Mouse (Mus musculus): Measurements from ENCODE around the gene Vcl. TPM values are rescaled to one million over a fixed set of nuclear protein-coding genes. Genes with fewer than 3 reads are reported as not detected.

Gene Vcl
- total and polyA plus RNA-seq, 3 experiments: 2.1 to 4.6 (median 4.5) TPM

DNA sequence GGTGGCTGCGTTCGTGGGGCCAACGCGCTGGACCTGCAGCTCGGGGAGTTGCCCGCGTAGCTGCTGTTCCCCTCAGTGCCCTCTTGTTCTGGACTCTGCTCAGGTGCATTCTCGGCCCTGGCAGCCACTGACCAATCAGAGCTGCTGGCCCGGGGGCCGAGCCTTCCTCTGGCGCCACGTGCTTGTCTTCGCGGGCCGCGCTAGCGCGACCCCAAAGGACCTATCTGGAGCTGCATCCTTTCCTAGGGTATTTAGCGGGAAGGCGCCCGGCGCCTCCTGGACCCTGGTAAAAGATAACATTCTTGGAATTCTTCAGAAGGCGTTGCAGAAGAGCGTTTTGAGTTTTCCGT is 123.6 kb downstream of the Vcl start:
- peak overlapping the region; percentile 78 to 99 (median 96) for H3K4me3 ChIP-seq (replicated peaks in 1 of 3; ENCODE audit: low read depth in 2 of 3, low read length in 2 of 3, poor library complexity in 1 of 3)
- H3K79me2 ChIP-seq (replicated peaks; ENCODE audit: control insufficient read depth, extremely low read depth, insufficient read depth, poor library complexity, severe bottlenecking): peaks cover 21% of the 10 kb centered on the region
- DNase-seq (ENCODE audit: extremely low read depth): peak; percentile 72
- H3K9me3 ChIP-seq (replicated peaks; ENCODE audit: low read length): no peaks in the 10 kb centered on the region
- in situ Hi-C loops (cut with MboI; ENCODE audit: low pct_ligation_motif_present, low pct_unique_long_range_greater_than_20kb, low sequenced_read_pairs) (no loop called here), dilution Hi-C loops (cut with MboI; ENCODE audit: extremely low pct_ligation_motif_present, extremely low pct_unique_long_range_greater_than_20kb, low sequenced_read_pairs) (no loop called here)
- H3K9ac ChIP-seq (ENCODE audit: insufficient read depth, low read depth): peak overlapping the region; percentile 57
- H3K27ac ChIP-seq (ENCODE audit: insufficient read depth, low read depth): peak overlapping the region; percentile 76
- H3K4me1 ChIP-seq (ENCODE audit: control insufficient read depth in 1 of 2, insufficient read depth in 2 of 2): peaks cover 0 to 35% of the 10 kb centered on the region in 2 experiments; a peak in 2 of 4 replicates
- no peaks in the 10 kb centered on the region for H3K27me3 ChIP-seq (replicated peaks)
- TF ChIP-seq SIN3A (IDR thresholded peaks at IDR 0.05; ENCODE audit: low read length) (peak; percentile 84), MYC (IDR thresholded peaks at IDR 0.05; ENCODE audit: low read depth, low read length) (peak; percentile 97), JUND (conservative IDR thresholded peaks at IDR 0.05; ENCODE audit: low read depth, low read length) (no peak), RCOR1 (conservative IDR thresholded peaks at IDR 0.05; ENCODE audit: low read depth, low read length) (no peak), POLR2A (IDR thresholded peaks at IDR 0.05; ENCODE audit: low read depth, low read length) (peak; percentile 50), NRF1 (IDR thresholded peaks at IDR 0.05; ENCODE audit: low read depth, low read length) (no peak), MAFK (IDR thresholded peaks at IDR 0.05; ENCODE audit: insufficient replicate concordance, low read length) (no peak), E2F4 (IDR thresholded peaks at IDR 0.05; ENCODE audit: insufficient replicate concordance, low read depth, low read length) (peak; percentile 66; the same call in 1 of the 2 replicates), CHD1 (IDR thresholded peaks at IDR 0.05; ENCODE audit: low read depth, low read length) (0 out of 2 replicates have a peak, but pooled peaks have one; percentile 58), MAX (IDR thresholded peaks at IDR 0.05; ENCODE audit: low read length) (peak; percentile 99), BHLHE40 (IDR thresholded peaks at IDR 0.05; ENCODE audit: low read depth, low read length) (peak; percentile 73), MXI1 (IDR thresholded peaks at IDR 0.05; ENCODE audit: low read depth, low read length) (peak; percentile 97), ELF1 (IDR thresholded peaks at IDR 0.05; ENCODE audit: low read depth, low read length) (0 out of 2 replicates have a peak, but pooled peaks have one; percentile 19), CTCF (conservative IDR thresholded peaks at IDR 0.05 in 1 of 2, IDR thresholded peaks at IDR 0.05 in 1 of 2; ENCODE audit: low read depth in 2 of 2, low read length in 2 of 2) (peak in 1 of 2 experiments; percentile 36; a peak in 2 of 4 replicates), EP300 (IDR thresholded peaks at IDR 0.05; ENCODE audit: low read length) (no peak), USF1 (IDR thresholded peaks at IDR 0.05; ENCODE audit: low read depth, low read length) (peak; percentile 54), MAZ (IDR thresholded peaks at IDR 0.05; ENCODE audit: low read depth, low read length) (no peak; the same call in 1 of the 2 replicates)
- peaks cover 0 to 20% of the 10 kb centered on the region in 2 experiments for H3K36me3 ChIP-seq (replicated peaks in 1 of 2; ENCODE audit: control insufficient read depth in 1 of 2, insufficient read depth in 1 of 2, low read length in 1 of 2)
- peak overlapping the region; percentile 98 for H3K4me2 ChIP-seq (ENCODE audit: insufficient read depth, low read depth, poor library complexity, severe bottlenecking)

- H3K36me3 ChIP-seq (replicated peaks in 1 of 2; ENCODE audit: control insufficient read depth in 1 of 2, insufficient read depth in 1 of 2, low read length in 1 of 2): peaks cover 0 to 16% of the 10 kb centered on the region in 2 experiments
- H3K9ac ChIP-seq (ENCODE audit: insufficient read depth, low read depth): peak overlapping the region; percentile 57
- peaks cover 0 to 31% of the 10 kb centered on the region in 2 experiments; a peak in 2 of 4 replicates for H3K4me1 ChIP-seq (ENCODE audit: control insufficient read depth in 1 of 2, insufficient read depth in 2 of 2)
- in situ Hi-C loops (cut with MboI; ENCODE audit: low pct_ligation_motif_present, low pct_unique_long_range_greater_than_20kb, low sequenced_read_pairs): no loop called here
- no peak overlapping the region for H3K27ac ChIP-seq (ENCODE audit: insufficient read depth, low read depth)
- peak overlapping the region; percentile 98 for H3K4me2 ChIP-seq (ENCODE audit: insufficient read depth, low read depth, poor library complexity, severe bottlenecking)
- H3K9me3 ChIP-seq (replicated peaks; ENCODE audit: low read length): no peaks in the 10 kb centered on the region
- no peak for DNase-seq (ENCODE audit: extremely low read depth)
- no peak for TF ChIP-seq MAZ (IDR thresholded peaks at IDR 0.05; ENCODE audit: low read depth, low read length)
- no peak for TF ChIP-seq E2F4 (IDR thresholded peaks at IDR 0.05; ENCODE audit: insufficient replicate concordance, low read depth, low read length)
- TF ChIP-seq TBP (conservative IDR thresholded peaks at IDR 0.05; ENCODE audit: low read depth, low read length): no peak
- TF ChIP-seq MEF2A (IDR thresholded peaks at IDR 0.05; ENCODE audit: borderline replicate concordance, low read depth, low read length): no peak
- no peak for TF ChIP-seq SIN3A (IDR thresholded peaks at IDR 0.05; ENCODE audit: low read length)
- no peak for TF ChIP-seq UBTF (IDR thresholded peaks at IDR 0.05; ENCODE audit: low read depth, low read length)
- no peak for TF ChIP-seq EP300 (IDR thresholded peaks at IDR 0.05; ENCODE audit: low read length)
- no peak for TF ChIP-seq ZC3H11A (IDR thresholded peaks at IDR 0.05; ENCODE audit: low read depth, low read length)
- no peak for TF ChIP-seq MAX (IDR thresholded peaks at IDR 0.05; ENCODE audit: low read length)
- TF ChIP-seq SMC3 (IDR thresholded peaks at IDR 0.05; ENCODE audit: low read depth, low read length): no peak
- no peak for TF ChIP-seq PAX5 (IDR thresholded peaks at IDR 0.05; ENCODE audit: low read length)
- TF ChIP-seq ETS1 (conservative IDR thresholded peaks at IDR 0.05; ENCODE audit: low read depth, low read length): no peak
- H3K4me3 ChIP-seq (replicated peaks in 1 of 3; ENCODE audit: low read depth in 2 of 3, low read length in 2 of 3, poor library complexity in 1 of 3): peak overlapping the region; percentile 78 to 99 (median 96)
- dilution Hi-C loops (cut with MboI; ENCODE audit: extremely low pct_ligation_motif_present, extremely low pct_unique_long_range_greater_than_20kb, low sequenced_read_pairs): no loop called here
- H3K27me3 ChIP-seq (replicated peaks): no peaks in the 10 kb centered on the region
- peaks cover 21% of the 10 kb centered on the region for H3K79me2 ChIP-seq (replicated peaks; ENCODE audit: control insufficient read depth, extremely low read depth, insufficient read depth, poor library complexity, severe bottlenecking)
These were observed 124.0 kb downstream of the Vcl start for GRCm38 (mm10) chr14:21053151-21053550.

Data from CH12.LX (cell line).